Mouse (Mus musculus): Measurements from ENCODE around the gene Rtp2. TPM values are rescaled to one million over a fixed set of nuclear protein-coding genes. Genes with fewer than 3 reads are reported as not detected.

Rtp2 gene
- polyA plus RNA-seq, 1 experiment from 2014 or later: not detected

- DNase-seq (ENCODE audit: low spot score) (no peak), ATAC-seq (ENCODE audit: low FRiP score, low TSS enrichment) (no peak)
- Histone ChIP-seq H3K36me3 (ENCODE audit: control insufficient read depth, insufficient read depth, low read length) (no peaks in the 10 kb centered on the region), H3K27ac (replicated peaks) (no peak overlapping the region), H3K4me2 (replicated peaks; ENCODE audit: low read depth) (no peak overlapping the region), H3K4me1 (replicated peaks; ENCODE audit: control insufficient read depth, insufficient read depth) (no peaks in the 10 kb centered on the region), H3K9me3 (ENCODE audit: control insufficient read depth, low read length) (no peaks in the 10 kb centered on the region), H3K9ac (ENCODE audit: low read length) (no peak overlapping the region), H3K27me3 (ENCODE audit: control insufficient read depth, insufficient read depth, low read length) (0 out of 2 replicates have a peak, but pooled peaks cover 3% of the 10 kb centered on the region), H3K4me3 (ENCODE audit: low read depth, low read length) (no peak overlapping the region)
- TF ChIP-seq CTCF (IDR thresholded peaks at IDR 0.05; ENCODE audit: low read depth) (no peak), EP300 (optimal IDR thresholded peaks at IDR 0.05) (no peak)
- WGBS: 78% methylated on average over 4 of the region's 4 CpGs
Observed at GRCm38 (mm10) chr16:23900061-23900460, 32.1 kb downstream of the Rtp2 start.

- WGBS: 13% methylated on average over 12 of the region's 12 CpGs
- DNase-seq (ENCODE audit: low spot score) (peak; percentile 81), ATAC-seq (ENCODE audit: low FRiP score, low TSS enrichment) (peak; percentile 69)
- Histone ChIP-seq H3K4me1 (replicated peaks; ENCODE audit: control insufficient read depth, insufficient read depth) (no peaks in the 10 kb centered on the region), H3K9me3 (ENCODE audit: control insufficient read depth, low read length) (no peaks in the 10 kb centered on the region), H3K4me3 (ENCODE audit: low read depth, low read length) (no peak overlapping the region), H3K27me3 (ENCODE audit: control insufficient read depth, insufficient read depth, low read length) (0 out of 2 replicates have a peak, but pooled peaks cover 3% of the 10 kb centered on the region), H3K36me3 (ENCODE audit: control insufficient read depth, insufficient read depth, low read length) (no peaks in the 10 kb centered on the region), H3K27ac (replicated peaks) (no peak overlapping the region), H3K9ac (ENCODE audit: low read length) (no peak overlapping the region), H3K4me2 (replicated peaks; ENCODE audit: low read depth) (peak overlapping the region; percentile 44; the same call in 1 of the 2 replicates)
- peak; percentile 89 for TF ChIP-seq CTCF (IDR thresholded peaks at IDR 0.05; ENCODE audit: low read depth)
- TF ChIP-seq EP300 (optimal IDR thresholded peaks at IDR 0.05): no peak
Observed at GRCm38 (mm10) chr16:23898840-23899239, 33.4 kb downstream of the Rtp2 start.

GRCm38 (mm10) chr16:23897984-23898586 lies 34.1 kb downstream of the Rtp2 start:
- peak; percentile 78; the same call in 1 of the 2 replicates for ATAC-seq (ENCODE audit: low FRiP score, low TSS enrichment)

DNA sequence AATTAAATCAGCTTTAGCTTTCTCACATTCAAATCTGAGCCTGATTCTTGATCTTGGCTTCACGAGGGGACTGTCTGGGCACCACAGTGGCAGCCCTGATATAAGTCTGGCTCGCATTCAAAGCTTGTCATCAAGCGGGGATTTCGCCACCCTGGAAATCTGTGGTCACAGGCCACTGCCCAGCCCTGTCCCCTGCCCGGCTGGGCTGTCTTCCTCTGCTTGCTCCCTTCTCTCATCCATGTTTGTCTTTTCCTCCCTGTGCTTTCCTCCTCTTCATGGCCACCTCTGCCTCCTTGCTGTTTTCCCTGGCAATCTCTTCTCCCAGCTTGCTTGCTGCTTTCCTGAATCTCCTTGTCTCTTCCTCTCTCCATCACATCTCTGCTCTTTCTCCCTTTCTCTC lies 34.7 kb downstream of the Rtp2 start:
- no peak overlapping the region; the same call in 1 of the 2 replicates for H3K9ac ChIP-seq (ENCODE audit: low read length)
- no peak for TF ChIP-seq CTCF (IDR thresholded peaks at IDR 0.05; ENCODE audit: low read depth)
- no peak for TF ChIP-seq EP300 (optimal IDR thresholded peaks at IDR 0.05)
- 0 out of 2 replicates have a peak, but pooled peaks cover 3% of the 10 kb centered on the region for H3K27me3 ChIP-seq (ENCODE audit: control insufficient read depth, insufficient read depth, low read length)
- DNase-seq (ENCODE audit: low spot score) (no peak), ATAC-seq (ENCODE audit: low FRiP score, low TSS enrichment) (no peak)
- no peaks in the 10 kb centered on the region for H3K4me1 ChIP-seq (replicated peaks; ENCODE audit: control insufficient read depth, insufficient read depth)
- H3K27ac ChIP-seq (replicated peaks): no peak overlapping the region
- no peak overlapping the region for H3K4me2 ChIP-seq (replicated peaks; ENCODE audit: low read depth)
- H3K36me3 ChIP-seq (ENCODE audit: control insufficient read depth, insufficient read depth, low read length): no peaks in the 10 kb centered on the region
- no peak overlapping the region for H3K4me3 ChIP-seq (ENCODE audit: low read depth, low read length)
- H3K9me3 ChIP-seq (ENCODE audit: control insufficient read depth, low read length): no peaks in the 10 kb centered on the region
- 71% methylated on average over 5 of the region's 5 CpGs for WGBS

More at GRCm38 (mm10) chr16:23897984-23898586, 34.1 kb downstream of the Rtp2 start:
- Histone ChIP-seq H3K4me1 (replicated peaks; ENCODE audit: control insufficient read depth, insufficient read depth) (no peaks in the 10 kb centered on the region), H3K36me3 (ENCODE audit: control insufficient read depth, insufficient read depth, low read length) (no peaks in the 10 kb centered on the region), H3K27me3 (ENCODE audit: control insufficient read depth, insufficient read depth, low read length) (0 out of 2 replicates have a peak, but pooled peaks cover 3% of the 10 kb centered on the region), H3K9me3 (ENCODE audit: control insufficient read depth, low read length) (no peaks in the 10 kb centered on the region), H3K27ac (replicated peaks) (no peak overlapping the region), H3K4me2 (replicated peaks; ENCODE audit: low read depth) (peak overlapping the region; percentile 44), H3K4me3 (ENCODE audit: low read depth, low read length) (no peak overlapping the region), H3K9ac (ENCODE audit: low read length) (no peak overlapping the region; the same call in 1 of the 2 replicates)
- WGBS: 9% methylated on average over 15 of the region's 15 CpGs
- DNase-seq (ENCODE audit: low spot score): peak; percentile 71
- peak; percentile 86 for TF ChIP-seq CTCF (IDR thresholded peaks at IDR 0.05; ENCODE audit: low read depth)
- no peak for TF ChIP-seq EP300 (optimal IDR thresholded peaks at IDR 0.05)

DNA sequence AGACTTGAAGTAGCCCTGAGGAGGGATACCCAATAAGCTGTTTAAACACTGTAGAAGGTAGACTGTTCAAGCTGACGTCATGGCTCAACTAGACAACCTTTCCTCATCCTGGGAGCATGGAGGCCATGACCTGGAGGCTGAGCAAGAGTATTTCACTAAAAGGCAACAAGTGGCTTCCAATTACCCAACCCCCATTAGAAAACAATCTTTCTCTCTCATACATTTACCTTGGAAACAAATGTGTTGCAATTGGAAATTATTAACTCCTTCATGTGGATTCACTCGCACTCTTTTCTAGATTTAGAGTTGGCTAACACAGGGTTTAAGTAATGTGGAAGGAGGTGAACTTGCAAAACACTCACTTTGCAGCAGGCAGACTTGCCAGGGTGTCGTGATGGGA lies 37.1 kb downstream of the Rtp2 start:
- WGBS: 80% methylated on average over 3 of the region's 3 CpGs
- Histone ChIP-seq H3K36me3 (ENCODE audit: control insufficient read depth, insufficient read depth, low read length) (no peaks in the 10 kb centered on the region), H3K9me3 (ENCODE audit: control insufficient read depth, low read length) (no peaks in the 10 kb centered on the region), H3K4me2 (replicated peaks; ENCODE audit: low read depth) (no peak overlapping the region), H3K27me3 (ENCODE audit: control insufficient read depth, insufficient read depth, low read length) (0 out of 2 replicates have a peak, but pooled peaks cover 3% of the 10 kb centered on the region), H3K27ac (replicated peaks) (no peak overlapping the region), H3K4me1 (replicated peaks; ENCODE audit: control insufficient read depth, insufficient read depth) (no peaks in the 10 kb centered on the region), H3K4me3 (ENCODE audit: low read depth, low read length) (no peak overlapping the region), H3K9ac (ENCODE audit: low read length) (no peak overlapping the region)
- ATAC-seq (ENCODE audit: low FRiP score, low TSS enrichment) (no peak), DNase-seq (ENCODE audit: low spot score) (no peak)
- TF ChIP-seq CTCF (IDR thresholded peaks at IDR 0.05; ENCODE audit: low read depth) (no peak), EP300 (optimal IDR thresholded peaks at IDR 0.05) (no peak)

DNA sequence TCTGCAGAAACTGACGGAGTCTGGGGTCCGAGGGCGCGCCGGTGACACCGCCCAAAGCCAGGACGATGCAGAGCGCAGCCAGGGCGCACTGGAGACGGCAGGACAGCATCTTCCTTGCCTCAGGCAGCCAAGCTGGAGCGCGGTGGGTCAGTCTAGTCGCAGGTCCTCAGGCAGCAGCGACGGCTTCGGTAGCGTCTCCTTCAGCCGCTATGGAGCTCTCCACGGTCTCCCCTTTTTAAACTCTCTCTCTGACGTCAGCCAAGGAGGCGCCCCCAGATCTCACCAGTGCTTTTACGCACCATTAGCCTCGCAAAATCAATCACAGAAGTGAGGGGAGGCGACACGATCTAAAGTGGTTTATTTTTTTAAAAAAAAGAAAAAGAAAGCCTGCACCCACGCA lies 41.6 kb downstream of the Rtp2 start, which contains the start of gene Sst:
Sst (minus strand) TSS at position 323 of the 400 bp plus-strand sequence.
- Histone ChIP-seq H3K9ac (ENCODE audit: low read length) (no peak within 1 kb of the TSS), H3K36me3 (ENCODE audit: control insufficient read depth, insufficient read depth, low read length) (no peaks in the 10 kb centered on the region), H3K27ac (replicated peaks) (no peak within 1 kb of the TSS), H3K4me2 (replicated peaks; ENCODE audit: low read depth) (no peak within 1 kb of the TSS), H3K4me1 (replicated peaks; ENCODE audit: control insufficient read depth, insufficient read depth) (no peaks in the 10 kb centered on the region), H3K9me3 (ENCODE audit: control insufficient read depth, low read length) (no peaks in the 10 kb centered on the region), H3K27me3 (ENCODE audit: control insufficient read depth, insufficient read depth, low read length) (no peaks in the 10 kb centered on the region), H3K4me3 (ENCODE audit: low read depth, low read length) (no peak within 1 kb of the TSS)
- ATAC-seq (ENCODE audit: low FRiP score, low TSS enrichment) (no peak), DNase-seq (ENCODE audit: low spot score) (no peak)
- TF ChIP-seq CTCF (IDR thresholded peaks at IDR 0.05; ENCODE audit: low read depth): no peak
- TF ChIP-seq EP300 (optimal IDR thresholded peaks at IDR 0.05): no peak
- 8% methylated on average over 26 of the region's 26 CpGs for WGBS

Data from stomach, postnatal 0 days (tissue).